In the genomic region with DNA sequence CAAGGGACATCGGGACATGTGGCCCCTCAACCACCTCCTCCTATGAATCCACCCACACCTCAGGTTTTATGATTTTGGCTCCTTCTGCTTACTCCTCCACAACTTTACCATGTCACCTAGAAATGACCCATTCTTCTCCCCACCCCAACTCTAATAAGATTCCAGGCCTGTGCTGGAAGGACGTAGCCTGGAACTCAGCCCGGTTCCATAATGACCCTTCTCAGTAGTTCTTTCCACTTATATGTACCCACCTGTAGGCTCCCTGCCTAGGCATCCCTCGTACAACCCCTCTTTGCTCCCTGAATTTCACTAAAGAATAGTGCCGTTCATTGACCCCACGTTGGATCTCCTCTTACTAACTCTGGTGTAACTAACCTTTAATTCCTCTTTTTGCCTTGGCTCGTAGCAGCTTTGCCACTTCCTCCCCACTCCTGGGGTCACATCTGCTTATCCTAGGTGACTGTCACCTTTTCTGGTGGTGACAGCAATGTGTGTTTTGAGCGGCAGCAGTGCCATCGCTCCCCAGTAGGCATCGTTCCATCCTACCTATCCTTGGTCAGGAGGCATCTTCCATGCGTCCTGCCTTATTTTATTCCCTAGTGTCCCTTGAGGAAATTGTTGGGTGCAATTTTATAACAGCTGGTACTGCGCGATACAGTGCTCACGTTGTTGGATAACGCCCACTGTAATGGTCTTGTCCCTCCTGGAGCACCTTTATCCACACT, we compare ENCODE assay signal across 8 mouse cellular contexts. TPM values are rescaled to one million over a fixed set of nuclear protein-coding genes. Genes with fewer than 3 reads are reported as not detected.
DNase-seq lines count a peak whose midpoint lies in the region; ATAC-seq and TF ChIP-seq lines count a peak whose summit lies in the region.

No protein-coding gene starts in this region.

- H3K9ac ChIP-seq in heart, postnatal 0 days (replicated peaks; ENCODE audit: low read depth, low read length): peak overlapping the region; percentile 96
- H3K9ac ChIP-seq in liver, postnatal 0 days (replicated peaks): peak overlapping the region; percentile 76
- H3K9ac ChIP-seq in stomach, postnatal 0 days (ENCODE audit: low read length): peak overlapping the region; percentile 100

- H3K27ac ChIP-seq in heart, postnatal 0 days (ENCODE audit: low read depth): peak overlapping the region; percentile 95
- H3K27ac ChIP-seq in liver, postnatal 0 days (ENCODE audit: low read depth): peak overlapping the region; percentile 86
- peak overlapping the region; percentile 98 for H3K27ac ChIP-seq in stomach, postnatal 0 days (replicated peaks)

- H3K27me3 ChIP-seq in heart, postnatal 0 days (ENCODE audit: control insufficient read depth, insufficient read depth, low read length): no peaks in the 10 kb centered on the region
- H3K27me3 ChIP-seq in liver, postnatal 0 days (ENCODE audit: insufficient read depth, low read length): no peaks in the 10 kb centered on the region
- H3K27me3 ChIP-seq in stomach, postnatal 0 days (ENCODE audit: control insufficient read depth, insufficient read depth, low read length): no peaks in the 10 kb centered on the region

- peaks cover 23% of the 10 kb centered on the region for H3K4me1 ChIP-seq in heart, postnatal 0 days (ENCODE audit: control insufficient read depth, insufficient read depth)
- H3K4me1 ChIP-seq in liver, postnatal 0 days (ENCODE audit: insufficient read depth): peaks cover 30% of the 10 kb centered on the region
- peaks cover 8% of the 10 kb centered on the region; the same call in 1 of the 2 replicates for H3K4me1 ChIP-seq in stomach, postnatal 0 days (replicated peaks; ENCODE audit: control insufficient read depth, insufficient read depth)

- H3K9me3 ChIP-seq in heart, postnatal 0 days (replicated peaks; ENCODE audit: control insufficient read depth, low read length): no peaks in the 10 kb centered on the region
- H3K9me3 ChIP-seq in liver, postnatal 0 days (ENCODE audit: low read length): no peaks in the 10 kb centered on the region
- H3K9me3 ChIP-seq in stomach, postnatal 0 days (ENCODE audit: control insufficient read depth, low read length): no peaks in the 10 kb centered on the region

- intact Hi-C loops in heart, postnatal 25 days (cut with DNase I): loop anchor here (5.0 kb wide), 3 partner anchors 57 to 317 kb away; a partner anchor contains a TSS

- peak; percentile 17 for DNase-seq in heart, adult 8-10 months (ENCODE audit: low spot score)
- DNase-seq in heart, postnatal 25 days (ENCODE audit: low spot score): no peak
- DNase-seq in MEL-GATA-1-ER (ENCODE audit: extremely low read depth, low read depth): peak; percentile 82
- DNase-seq in heart, postnatal 0 days (ENCODE audit: low spot score): no peak
- no peak for DNase-seq in liver, postnatal 0 days
- DNase-seq in stomach, postnatal 0 days (ENCODE audit: low spot score): no peak
- DNase-seq in layer of hippocampus, adult 8-10 months (ENCODE audit: low spot score in 2 of 2): no peak
- no peak for DNase-seq in cerebellum, adult 11 months

- 24% methylated on average over 15 of the region's 15 CpGs for WGBS in heart, postnatal 0 days
- 19% methylated on average over 15 of the region's 15 CpGs for WGBS in liver, postnatal 0 days (ENCODE audit: insufficient replicate concordance)
- 30% methylated on average over 15 of the region's 15 CpGs for WGBS in stomach, postnatal 0 days

- TF ChIP-seq EP300 in heart, postnatal 0 days (IDR thresholded peaks at IDR 0.05; ENCODE audit: low read depth): no peak
- no peak for TF ChIP-seq EP300 in liver, postnatal 0 days (IDR thresholded peaks at IDR 0.05; ENCODE audit: low read depth)
- no peak for TF ChIP-seq EP300 in stomach, postnatal 0 days (optimal IDR thresholded peaks at IDR 0.05)

- peaks cover 40% of the 10 kb centered on the region for H3K36me3 ChIP-seq in heart, postnatal 0 days (replicated peaks; ENCODE audit: control insufficient read depth, insufficient read depth, low read length)
- peaks cover 35% of the 10 kb centered on the region for H3K36me3 ChIP-seq in liver, postnatal 0 days (replicated peaks; ENCODE audit: insufficient read depth, low read length)
- H3K36me3 ChIP-seq in stomach, postnatal 0 days (ENCODE audit: control insufficient read depth, insufficient read depth, low read length): peaks cover 21% of the 10 kb centered on the region

- peak overlapping the region; percentile 92 for H3K4me2 ChIP-seq in heart, postnatal 0 days (ENCODE audit: low read depth, low read length)
- H3K4me2 ChIP-seq in liver, postnatal 0 days (ENCODE audit: low read depth, low read length): peak overlapping the region; percentile 93
- peak overlapping the region; percentile 77 for H3K4me2 ChIP-seq in stomach, postnatal 0 days (replicated peaks; ENCODE audit: low read depth)

- peak overlapping the region; percentile 89 for H3K4me3 ChIP-seq in heart, postnatal 0 days (ENCODE audit: low read depth, low read length)
- H3K4me3 ChIP-seq in liver, postnatal 0 days (ENCODE audit: low read depth, low read length): peak overlapping the region; percentile 67
- H3K4me3 ChIP-seq in stomach, postnatal 0 days (ENCODE audit: low read depth, low read length): peak overlapping the region; percentile 99

- no peak for TF ChIP-seq CTCF in heart, postnatal 0 days (IDR thresholded peaks at IDR 0.05; ENCODE audit: low read depth)
- no peak for TF ChIP-seq CTCF in liver, postnatal 0 days (IDR thresholded peaks at IDR 0.05; ENCODE audit: low read depth)
- TF ChIP-seq CTCF in stomach, postnatal 0 days (IDR thresholded peaks at IDR 0.05; ENCODE audit: low read depth): no peak

- ATAC-seq in heart, postnatal 0 days (ENCODE audit: insufficient read depth, low read depth): no peak
- no peak for ATAC-seq in liver, postnatal 0 days
- no peak for ATAC-seq in stomach, postnatal 0 days (ENCODE audit: low FRiP score, low TSS enrichment)

RNA-seq across cellular contexts. Expression of a gene that starts 1.0 kb away (rescaled TPM):
- total RNA-seq in heart, adult 8-10 months (2022): 10 to 100 TPM; 21.6 to 25.2 (median 23.0) TPM
- total RNA-seq in heart, postnatal 25 days (2021): 10 to 100 TPM; 21.2 to 27.5 TPM
- 36.7 and 80.1 TPM in 2 replicates for total RNA-seq in heart, postnatal 0 days (2014; rRNA removed; ENCODE audit: low replicate concordance)
- polyA plus RNA-seq in heart, postnatal 0 days (2015; fragmentation: Nextera tagmentation; extraction: Ambion mirVana): 4.7 and 5.5 TPM in 2 replicates
- 4.9 and 5.7 TPM in 2 replicates for polyA plus RNA-seq in liver, postnatal 0 days (2015; fragmentation: Nextera tagmentation; extraction: Ambion mirVana)
- polyA plus RNA-seq in stomach, postnatal 0 days (2015; fragmentation: Nextera tagmentation; extraction: Ambion mirVana): 6.4 and 6.5 TPM in 2 replicates
- 10 to 100 TPM; 87.9 to 97.5 (median 92.1) TPM for total RNA-seq in layer of hippocampus, adult 8-10 months (2022)

RNA-seq across cellular contexts. Expression of a gene that starts 10.0 kb away (rescaled TPM):
- under 1 TPM; 0.11 to 0.22 (median 0.16) TPM for total RNA-seq in heart, adult 8-10 months (2022)
- under 1 TPM; 0.08 to 0.13 TPM for total RNA-seq in heart, postnatal 25 days (2021)
- total RNA-seq in heart, postnatal 0 days (2014; rRNA removed; ENCODE audit: low replicate concordance): 0.11 and 0.15 TPM in 2 replicates
- polyA plus RNA-seq in heart, postnatal 0 days (2015; fragmentation: Nextera tagmentation; extraction: Ambion mirVana): 0.11 and 0.20 TPM in 2 replicates
- polyA plus RNA-seq in liver, postnatal 0 days (2015; fragmentation: Nextera tagmentation; extraction: Ambion mirVana): 0.18 and 0.27 TPM in 2 replicates
- 0.68 and 0.81 TPM in 2 replicates for polyA plus RNA-seq in stomach, postnatal 0 days (2015; fragmentation: Nextera tagmentation; extraction: Ambion mirVana)
- total RNA-seq in layer of hippocampus, adult 8-10 months (2022): 10 to 100 TPM; 27.6 to 32.5 (median 30.3) TPM

RNA-seq across cellular contexts. Expression of a gene that starts 56.8 kb away (rescaled TPM):
- 10 to 100 TPM in 3 of 4 experiments, 1 to 10 TPM in 1; 8.5 to 14.1 (median 12.4) TPM for total RNA-seq in heart, adult 8-10 months (2022)
- total RNA-seq in heart, postnatal 25 days (2021): 10 to 100 TPM; 12.1 to 14.7 TPM
- 11.9 and 14.1 TPM in 2 replicates for total RNA-seq in heart, postnatal 0 days (2014; rRNA removed; ENCODE audit: low replicate concordance)
- 4.0 and 4.6 TPM in 2 replicates for polyA plus RNA-seq in heart, postnatal 0 days (2015; fragmentation: Nextera tagmentation; extraction: Ambion mirVana)
- 0.92 and 1.00 TPM in 2 replicates for polyA plus RNA-seq in liver, postnatal 0 days (2015; fragmentation: Nextera tagmentation; extraction: Ambion mirVana)
- 1.4 and 1.5 TPM in 2 replicates for polyA plus RNA-seq in stomach, postnatal 0 days (2015; fragmentation: Nextera tagmentation; extraction: Ambion mirVana)
- total RNA-seq in layer of hippocampus, adult 8-10 months (2022): 1 to 10 TPM; 2.9 to 5.3 (median 3.6) TPM

RNA-seq across cellular contexts. Expression of a gene that starts 59.6 kb away (rescaled TPM):
- 10 to 100 TPM; 10.8 to 13.0 (median 12.4) TPM for total RNA-seq in heart, adult 8-10 months (2022)
- total RNA-seq in heart, postnatal 25 days (2021): 10 to 100 TPM; 10.8 to 12.2 TPM
- 19.2 and 36.7 TPM in 2 replicates for total RNA-seq in heart, postnatal 0 days (2014; rRNA removed; ENCODE audit: low replicate concordance)
- polyA plus RNA-seq in heart, postnatal 0 days (2015; fragmentation: Nextera tagmentation; extraction: Ambion mirVana): 3.8 and 4.4 TPM in 2 replicates
- 5.2 and 5.3 TPM in 2 replicates for polyA plus RNA-seq in liver, postnatal 0 days (2015; fragmentation: Nextera tagmentation; extraction: Ambion mirVana)
- polyA plus RNA-seq in stomach, postnatal 0 days (2015; fragmentation: Nextera tagmentation; extraction: Ambion mirVana): 8.5 and 8.8 TPM in 2 replicates
- 100 to 1,000 TPM; 112 to 157 (median 131) TPM for total RNA-seq in layer of hippocampus, adult 8-10 months (2022)

Comparison
In these comparisons a context has a peak if more than half of its experiments do, and no peak if none do; other contexts are left out.
1. DNase-seq: peak in heart, adult 8-10 months (single experiment) and MEL-GATA-1-ER (single experiment); none in heart, postnatal 25 days (single experiment), heart, postnatal 0 days (single experiment), liver, postnatal 0 days (single experiment), stomach, postnatal 0 days (single experiment), layer of hippocampus, adult 8-10 months (0 of 2) and cerebellum, adult 11 months (single experiment).
2. RNA of a gene that starts 10.0 kb away (total RNA-seq): 27.6 to 32.5 TPM in layer of hippocampus, adult 8-10 months; 0.11 to 0.22 TPM in heart, adult 8-10 months, 0.08 to 0.13 TPM in heart, postnatal 25 days and 0.11 to 0.15 TPM in heart, postnatal 0 days; every median in the first group is over 10 times any median in the second.
3. Peak in every context shown above with its lines, with median percentiles within 50 percentile points of each other: H3K27ac ChIP-seq, H3K4me2 ChIP-seq, H3K4me3 ChIP-seq and H3K9ac ChIP-seq.